Mouse (Mus musculus) olfactory bulb, adult 2 months (tissue): Measurements from ENCODE around the gene Amer2. TPM values are rescaled to one million over a fixed set of nuclear protein-coding genes. Genes with fewer than 3 reads are reported as not detected.
"Not testable (repeated sequence)": the region's sequence is repeated elsewhere in the genome, so short reads cannot be mapped to it uniquely, and the experiment has no call there.

ENCODE experiments used
- H3K27ac ChIP-seq: fragments of 200-500 bp; 2 replicates; pipeline ENCODE4 v1.5.1; 2012; ENCODE audit warnings: low read depth, low read length; ENCODE audit not compliant: insufficient read depth
- H3K4me1 ChIP-seq: fragments of 200-500 bp; 2 replicates; pipeline ENCODE4 v1.6.1; 2012; ENCODE audit warnings: low read length; ENCODE audit not compliant: control insufficient read depth, insufficient read depth
- H3K4me3 ChIP-seq: fragments of 200-500 bp; 2 replicates; pipeline ENCODE4 v1.5.1; 2012; ENCODE audit warnings: mild to moderate bottlenecking, low read depth, low read length, moderate library complexity; ENCODE audit not compliant: insufficient read depth
- CTCF ChIP-seq: fragments of 200-500 bp; IDR thresholded peaks from 2 replicates; pipeline ENCODE4 v1.5.1; 2012; ENCODE audit warnings: low read depth, mild to moderate bottlenecking, low read length, moderate library complexity; ENCODE audit not compliant: insufficient read depth
- POLR2A ChIP-seq: fragments of 200-500 bp; IDR thresholded peaks from 2 replicates; pipeline ENCODE4 v1.6.1; 2012; ENCODE audit warnings: mild to moderate bottlenecking, low read depth, low read length, moderate library complexity; ENCODE audit not compliant: insufficient read depth
- WGBS: fragments of 180-500 bp; shearing (Covaris S2); methylation state at CpG from one replicate; pipeline ENCODE4 v1.1.7; 2018; 5-methylcytosine and 5-hydroxymethylcytosine counted together
- polyA plus RNA-seq: library from polyadenylated mRNA; stranded (reverse); fragments of >200 nt; gene quantifications from 2 replicates; pipeline ENCODE4 v1.2.4, GENCODE M21; 2012; ENCODE audit warnings: low replicate concordance; ENCODE audit not compliant: missing spikeins, insufficient read depth, insufficient read length

Gene Amer2
- polyA plus RNA-seq = not detected in 2 replicates

- WGBS = 93% methylated on average over 1 of the region's 1 CpGs
- H3K4me1 ChIP-seq = 0 out of 2 replicates have a peak, but pooled peaks cover 2% of the 10 kb centered on the region
- TF ChIP-seq CTCF (no peak), POLR2A (no peak)
- H3K27ac ChIP-seq = no peak within 1 kb of the TSS
- H3K4me3 ChIP-seq = no peak within 1 kb of the TSS
Observed at GRCm38 (mm10) chr14:60372821-60373309, at the start of gene Amer2. TSS of gene Amer2 (plus strand) at chr14:60373259.

- WGBS = 66% methylated on average over 5 of the region's 5 CpGs
- not testable (repeated sequence) for H3K4me1 ChIP-seq, H3K4me3 ChIP-seq, H3K27ac ChIP-seq
Observed at GRCm38 (mm10) chr14:60340001-60340400, 33.1 kb upstream of the Amer2 start.

GRCm38 (mm10) chr14:60340570-60340969 is 32.5 kb upstream of the Amer2 start:
- Histone ChIP-seq H3K4me1 (no peaks in the 10 kb centered on the region), H3K4me3 (no peak overlapping the region), H3K27ac (no peak overlapping the region)
- WGBS = 69% methylated on average over 4 of the region's 4 CpGs
- no peak for TF ChIP-seq CTCF
- no peak for TF ChIP-seq POLR2A

GRCm38 (mm10) chr14:60345326-60345876 is 27.7 kb upstream of the Amer2 start:
- TF ChIP-seq CTCF (no peak), POLR2A (no peak)
- H3K4me1 ChIP-seq = no peaks in the 10 kb centered on the region
- 93% methylated on average over 6 of the region's 6 CpGs for WGBS
- no peak overlapping the region for H3K4me3 ChIP-seq
- H3K27ac ChIP-seq = no peak overlapping the region

- 66% methylated on average over 5 of the region's 5 CpGs for whole genome bisulfite sequencing
- TF ChIP-seq CTCF (no peak), POLR2A (no peak)
- Histone ChIP-seq H3K27ac (no peak overlapping the region), H3K4me1 (peaks cover 6% of the 10 kb centered on the region; the same call in 1 of the 2 replicates), H3K4me3 (no peak overlapping the region)
Observed at GRCm38 (mm10) chr14:60358347-60358746, 14.7 kb upstream of the Amer2 start.

- no peak overlapping the region for H3K4me3 ChIP-seq
- H3K27ac ChIP-seq = no peak overlapping the region
- TF ChIP-seq POLR2A (no peak), CTCF (no peak)
- peaks cover 6% of the 10 kb centered on the region; the same call in 1 of the 2 replicates for H3K4me1 ChIP-seq
- WGBS = 52% methylated on average over 9 of the region's 9 CpGs
Observed at GRCm38 (mm10) chr14:60361380-60362212, 11.5 kb upstream of the Amer2 start.

GRCm38 (mm10) chr14:60366729-60367128 is 6.3 kb upstream of the Amer2 start:
- 0 out of 2 replicates have a peak, but pooled peaks cover 3% of the 10 kb centered on the region for H3K4me1 ChIP-seq
- TF ChIP-seq CTCF (no peak), POLR2A (no peak)
- WGBS = 60% methylated on average over 1 of the region's 1 CpGs
- H3K27ac ChIP-seq = no peak overlapping the region
- H3K4me3 ChIP-seq = no peak overlapping the region

- H3K4me3 ChIP-seq = no peak overlapping the region
- no peak for TF ChIP-seq CTCF
- TF ChIP-seq POLR2A = no peak
- WGBS = 64% methylated on average over 9 of the region's 9 CpGs
- no peak overlapping the region for H3K27ac ChIP-seq
- H3K4me1 ChIP-seq = no peaks in the 10 kb centered on the region
Observed at GRCm38 (mm10) chr14:60368769-60369666, 4.0 kb upstream of the Amer2 start.
